Mouse (Mus musculus) limb, embryonic 15.5 days (tissue): ENCODE measurements around the gene Igflr1. TPM values are rescaled to one million over a fixed set of nuclear protein-coding genes. Genes with fewer than 3 reads are reported as not detected.

Experiments
- ATAC-seq: fragments of 200-750 bp; cut with Nextera tagmentation; 2 replicates; pipeline ENCODE4 v1.8.0; 2017; ENCODE audit warnings: low read depth, moderate TSS enrichment; ENCODE audit not compliant: insufficient number of reproducible peaks, low FRiP score, low TSS enrichment
- H3K27ac ChIP-seq: fragments of 300-500 bp; sonication (generic); 2 replicates; pipeline ENCODE4 v1.5.1; 2015; ENCODE audit warnings: moderate library complexity, mild to moderate bottlenecking, inconsistent platforms
- H3K27me3 ChIP-seq: fragments of 300-500 bp; sonication (generic); 2 replicates; pipeline ENCODE4 v1.6.1; 2015; ENCODE audit warnings: inconsistent platforms
- H3K36me3 ChIP-seq: fragments of 300-500 bp; sonication (generic); 2 replicates; pipeline ENCODE4 v1.6.1; 2015; ENCODE audit warnings: inconsistent platforms
- H3K4me1 ChIP-seq: fragments of 300-500 bp; sonication (generic); 2 replicates; pipeline ENCODE4 v1.6.1; 2015; ENCODE audit warnings: inconsistent platforms
- H3K4me2 ChIP-seq: fragments of 300-500 bp; sonication (generic); 2 replicates; pipeline ENCODE4 v1.6.1; 2015; ENCODE audit warnings: mild to moderate bottlenecking, inconsistent platforms
- H3K4me3 ChIP-seq: fragments of 300-500 bp; sonication (generic); 2 replicates; pipeline ENCODE4 v1.5.1; 2015; ENCODE audit warnings: mild to moderate bottlenecking, inconsistent platforms
- H3K9ac ChIP-seq: fragments of 300-500 bp; sonication (generic); 2 replicates; pipeline ENCODE4 v1.6.1; 2015; ENCODE audit warnings: inconsistent platforms
- H3K9me3 ChIP-seq: fragments of 300-500 bp; sonication (generic); 2 replicates; pipeline ENCODE4 v1.6.1; 2016; ENCODE audit warnings: inconsistent platforms
- WGBS: fragments of 180-500 bp; shearing (Covaris S2); methylation state at CpG from one replicate; pipeline ENCODE4 v1.1.7; 2015; 5-methylcytosine and 5-hydroxymethylcytosine counted together
- polyA plus RNA-seq: library from polyadenylated mRNA; unstranded; fragments of >200 nt; fragmentation: Nextera tagmentation; extraction: Ambion mirVana; gene quantifications from 2 replicates; pipeline ENCODE4 v1.2.1, GENCODE M21; 2015

The Igflr1 gene
- polyA plus RNA-seq, 1 experiment from 2014 or later, result 3.5 TPM

DNA sequence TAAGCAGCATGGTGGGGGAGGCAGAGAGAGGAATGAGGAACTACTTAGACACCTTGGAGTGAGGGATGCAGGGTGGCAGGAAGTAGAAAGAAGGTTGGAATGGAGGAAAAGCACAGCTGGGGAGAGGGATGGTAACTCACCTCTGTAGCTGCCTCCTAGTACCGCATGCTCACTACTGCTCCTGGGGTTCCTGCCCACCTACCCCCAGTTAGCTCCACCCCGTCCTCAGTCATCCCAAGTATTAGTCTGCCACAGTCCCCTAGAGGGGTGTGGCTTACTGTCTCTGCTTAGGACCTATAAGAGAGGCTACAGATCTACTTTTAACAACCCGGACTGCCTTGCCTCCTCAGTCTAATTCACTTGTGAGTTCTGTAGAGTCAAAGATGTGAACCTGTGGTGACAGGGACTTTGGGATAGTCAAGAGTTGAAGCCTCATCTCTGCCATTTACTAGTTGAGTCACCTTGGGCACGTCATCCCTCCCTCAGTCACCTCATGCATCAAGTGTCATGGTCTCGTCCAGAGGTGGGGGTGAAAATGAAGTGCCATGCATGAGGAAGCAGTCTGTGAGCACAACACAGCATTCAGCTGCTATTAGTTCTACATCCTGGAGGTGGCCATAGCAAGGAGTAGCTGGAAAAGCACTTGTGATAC lies 27.7 kb downstream of the Igflr1 start:
- 37% methylated on average over 5 of the region's 5 CpGs for WGBS
- Histone ChIP-seq H3K27me3 (0 out of 2 replicates have a peak, but pooled peaks cover 7% of the 10 kb centered on the region), H3K4me1 (peaks cover 11% of the 10 kb centered on the region), H3K4me2 (no peak overlapping the region), H3K9ac (no peak overlapping the region), H3K9me3 (no peaks in the 10 kb centered on the region), H3K36me3 (no peaks in the 10 kb centered on the region), H3K27ac (no peak overlapping the region), H3K4me3 (no peak overlapping the region)
- ATAC-seq, result no peak

DNA sequence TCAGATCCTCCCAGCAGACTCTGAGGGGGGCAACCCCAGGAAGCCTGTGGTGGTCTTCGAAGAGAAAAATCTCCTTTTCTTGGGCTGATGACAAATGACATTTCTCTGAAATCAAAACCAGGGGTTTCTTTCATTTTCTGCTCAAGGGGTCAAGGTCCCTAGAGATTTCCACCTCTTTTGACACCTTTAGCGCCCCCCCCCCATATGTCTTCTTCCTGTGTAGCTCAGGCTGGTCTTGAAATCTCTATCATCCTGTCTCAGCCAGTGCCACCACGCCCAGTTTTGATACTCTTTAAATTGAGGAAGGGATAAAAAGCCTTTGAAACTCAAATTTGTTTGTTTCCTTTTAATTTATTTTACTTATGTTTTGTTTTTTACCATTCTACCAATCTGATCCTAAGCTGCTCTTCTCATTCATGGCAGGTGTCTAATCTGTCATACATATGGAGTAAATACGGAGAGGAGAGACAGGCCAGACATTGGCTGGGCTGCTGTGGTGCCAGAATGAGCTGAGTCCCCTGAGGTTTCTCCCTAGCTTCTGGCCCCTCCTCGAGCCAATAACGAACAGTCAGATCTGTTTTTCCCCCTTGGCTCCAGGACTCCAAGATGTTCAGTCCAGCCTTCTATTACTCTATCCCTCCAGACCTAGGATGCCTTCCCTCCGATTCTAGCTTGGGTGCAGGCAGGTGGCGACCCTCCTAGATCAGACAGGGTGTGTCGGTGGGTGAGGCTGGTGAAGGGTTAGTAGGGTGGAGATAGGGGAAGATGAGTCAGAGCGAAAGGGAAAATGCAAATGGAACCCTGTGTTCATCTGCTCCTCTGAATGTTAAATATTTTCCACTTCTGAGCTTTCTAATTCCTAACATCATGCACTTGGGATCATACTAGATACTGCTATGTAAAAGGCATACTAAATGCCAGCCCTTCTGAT lies 28.6 kb downstream of the Igflr1 start:
- Histone ChIP-seq H3K4me1 (peaks cover 11% of the 10 kb centered on the region), H3K9ac (no peak overlapping the region), H3K4me2 (no peak overlapping the region), H3K9me3 (no peaks in the 10 kb centered on the region), H3K36me3 (no peaks in the 10 kb centered on the region), H3K27me3 (0 out of 2 replicates have a peak, but pooled peaks cover 7% of the 10 kb centered on the region), H3K27ac (no peak overlapping the region), H3K4me3 (no peak overlapping the region)
- 75% methylated on average over 10 of the region's 10 CpGs for WGBS
- ATAC-seq, result no peak

DNA sequence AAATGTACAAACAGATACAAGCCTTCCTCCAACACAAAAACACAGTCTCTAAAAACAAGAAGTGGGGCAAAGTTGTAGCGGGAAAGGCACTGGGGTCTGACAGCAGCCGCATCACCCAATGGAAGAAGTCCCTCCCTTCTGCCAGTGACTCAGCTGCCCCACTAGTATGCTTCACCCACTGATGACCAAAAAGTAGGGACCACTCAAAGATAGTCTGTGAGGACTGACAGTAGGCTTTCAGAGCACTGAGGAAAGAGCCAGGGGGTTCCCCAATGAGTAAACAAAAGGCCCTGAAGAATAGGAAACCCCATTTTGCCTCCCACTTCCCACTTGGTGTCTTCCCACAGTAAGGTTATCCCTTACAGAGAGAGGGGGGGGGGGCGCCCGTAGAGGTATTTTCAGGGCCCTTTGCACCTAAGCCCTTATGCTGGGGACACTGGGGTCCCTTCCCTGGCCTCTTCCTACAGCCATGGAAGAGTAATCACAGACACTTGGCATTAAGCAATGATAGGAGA lies 29.3 kb downstream of the Igflr1 start:
- H3K4me1 ChIP-seq, result peaks cover 10% of the 10 kb centered on the region
- H3K4me3 ChIP-seq, result no peak overlapping the region
- no peak for ATAC-seq
- WGBS, result 56% methylated on average over 4 of the region's 4 CpGs
- H3K4me2 ChIP-seq, result no peak overlapping the region
- no peak overlapping the region for H3K9ac ChIP-seq
- no peaks in the 10 kb centered on the region for H3K9me3 ChIP-seq
- 0 out of 2 replicates have a peak, but pooled peaks cover 7% of the 10 kb centered on the region for H3K27me3 ChIP-seq
- H3K27ac ChIP-seq, result no peak overlapping the region
- no peaks in the 10 kb centered on the region for H3K36me3 ChIP-seq

DNA sequence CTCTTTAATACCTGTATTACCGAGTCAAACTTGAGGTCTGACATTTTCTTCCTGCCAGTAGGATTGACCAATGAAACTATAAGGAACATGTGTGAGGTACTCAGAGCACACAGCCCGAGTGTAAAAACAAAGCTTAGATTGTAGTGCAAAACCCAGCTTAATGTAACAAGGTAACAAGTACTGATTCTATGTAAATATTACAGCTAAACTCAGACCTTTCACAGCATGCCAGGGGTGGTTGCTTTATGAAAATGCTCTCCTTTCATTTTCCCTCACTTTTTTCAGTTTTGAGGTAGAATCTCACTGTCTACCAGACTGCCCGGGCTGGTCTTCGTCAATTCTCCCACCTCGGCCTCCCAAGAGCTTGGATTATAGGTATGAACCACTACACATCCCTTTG lies 30.9 kb downstream of the Igflr1 start:
- H3K4me1 ChIP-seq, result no peaks in the 10 kb centered on the region
- no peaks in the 10 kb centered on the region for H3K9me3 ChIP-seq
- WGBS, result 72% methylated on average over 5 of the region's 5 CpGs

DNA sequence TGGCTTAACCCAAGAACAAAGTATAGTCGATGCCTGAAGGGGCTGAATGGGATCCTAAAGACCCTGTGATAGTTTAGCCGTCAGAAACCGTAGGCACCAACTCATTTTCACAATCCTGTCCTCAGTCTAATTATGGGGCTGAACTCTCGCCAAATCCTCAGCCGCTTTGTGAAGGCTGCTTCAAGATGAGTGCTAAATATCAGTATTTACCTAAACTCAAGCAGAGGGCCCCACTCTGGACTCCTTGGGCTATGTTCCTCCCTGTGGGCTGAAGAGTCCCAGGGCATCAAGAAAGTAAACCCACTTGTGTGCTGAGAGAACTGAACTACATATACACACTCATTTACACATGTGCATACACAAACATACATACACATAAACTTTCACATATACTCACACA lies 31.6 kb downstream of the Igflr1 start:
- H3K27me3 ChIP-seq, result 0 out of 2 replicates have a peak, but pooled peaks cover 7% of the 10 kb centered on the region
- H3K27ac ChIP-seq, result no peak overlapping the region
- H3K9me3 ChIP-seq, result no peaks in the 10 kb centered on the region
- H3K4me1 ChIP-seq, result no peaks in the 10 kb centered on the region
- ATAC-seq, result no peak
- no peak overlapping the region for H3K9ac ChIP-seq
- H3K36me3 ChIP-seq, result no peaks in the 10 kb centered on the region
- WGBS, result 62% methylated on average over 5 of the region's 5 CpGs
- H3K4me2 ChIP-seq, result no peak overlapping the region
- H3K4me3 ChIP-seq, result no peak overlapping the region

More for the DNA sequence above, 30.9 kb downstream of the Igflr1 start:
- 0 out of 2 replicates have a peak, but pooled peaks cover 7% of the 10 kb centered on the region for H3K27me3 ChIP-seq
- no peak overlapping the region for H3K4me2 ChIP-seq
- ATAC-seq, result no peak
- H3K4me3 ChIP-seq, result no peak overlapping the region
- no peaks in the 10 kb centered on the region for H3K36me3 ChIP-seq
- H3K27ac ChIP-seq, result no peak overlapping the region
- H3K9ac ChIP-seq, result no peak overlapping the region

DNA sequence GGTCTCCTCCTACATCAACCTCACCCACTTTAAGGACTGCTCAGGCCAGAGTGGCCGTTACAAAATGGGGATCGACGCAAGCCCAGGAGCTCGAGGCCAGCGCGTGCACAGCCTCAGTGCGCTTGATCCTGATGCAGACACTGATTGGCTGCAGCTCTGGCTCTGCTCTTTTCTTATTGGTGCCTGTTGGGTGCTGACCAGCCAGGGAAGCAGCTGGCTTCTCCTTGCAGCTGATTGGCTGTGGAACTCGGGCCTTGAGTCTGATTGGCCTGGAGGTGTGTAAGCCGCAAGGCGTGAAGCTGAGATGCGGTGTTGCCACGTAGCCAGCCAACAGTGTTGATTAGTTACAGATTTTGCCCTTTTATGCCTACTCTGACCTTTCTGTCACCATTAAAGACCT lies 33.6 kb downstream of the Igflr1 start, which contains the start of gene Zbtb32:
Gene Zbtb32, minus strand, starts transcription at position 124 of the 400 bp plus-strand sequence.
- H3K4me1 ChIP-seq, result no peaks in the 10 kb centered on the region
- WGBS, result 89% methylated on average over 12 of the region's 12 CpGs
- no peaks in the 10 kb centered on the region for H3K9me3 ChIP-seq
- no peak within 1 kb of the TSS for H3K9ac ChIP-seq
- ATAC-seq, result no peak
- no peak within 1 kb of the TSS for H3K27ac ChIP-seq
- H3K36me3 ChIP-seq, result no peaks in the 10 kb centered on the region
- 0 out of 2 replicates have a peak, but pooled peaks cover 7% of the 10 kb centered on the region for H3K27me3 ChIP-seq
- no peak within 1 kb of the TSS for H3K4me3 ChIP-seq
- H3K4me2 ChIP-seq, result no peak within 1 kb of the TSS

DNA sequence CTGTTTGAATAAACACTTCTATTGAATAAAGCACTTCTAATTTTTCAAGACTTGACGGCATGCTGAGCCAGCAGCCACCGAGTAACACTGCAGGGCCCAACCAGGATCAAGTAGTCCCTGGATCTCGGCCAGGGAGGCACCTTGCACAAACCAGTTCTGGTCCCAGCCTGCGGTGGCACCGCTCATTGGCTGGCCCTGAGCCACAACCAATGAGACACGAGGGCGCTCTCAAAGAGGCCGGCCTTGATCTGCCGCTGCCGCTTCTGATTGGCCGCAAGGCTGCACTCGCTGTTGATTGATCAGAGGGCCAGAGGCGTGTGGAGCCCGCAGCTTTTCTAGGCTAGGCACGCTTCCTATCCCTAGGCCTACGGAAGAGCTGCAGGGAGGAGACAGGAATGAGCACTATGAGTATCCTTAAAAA lies 34.7 kb downstream of the Igflr1 start:
- Histone ChIP-seq H3K36me3 (no peaks in the 10 kb centered on the region), H3K4me2 (no peak overlapping the region), H3K4me3 (no peak overlapping the region), H3K4me1 (no peaks in the 10 kb centered on the region), H3K9ac (no peak overlapping the region), H3K27me3 (0 out of 2 replicates have a peak, but pooled peaks cover 1% of the 10 kb centered on the region), H3K27ac (peak overlapping the region; percentile 27; the same call in 1 of the 2 replicates), H3K9me3 (no peaks in the 10 kb centered on the region)
- ATAC-seq, result peak; percentile 54; the same call in 1 of the 2 replicates
- WGBS, result 2% methylated on average over 16 of the region's 16 CpGs

DNA sequence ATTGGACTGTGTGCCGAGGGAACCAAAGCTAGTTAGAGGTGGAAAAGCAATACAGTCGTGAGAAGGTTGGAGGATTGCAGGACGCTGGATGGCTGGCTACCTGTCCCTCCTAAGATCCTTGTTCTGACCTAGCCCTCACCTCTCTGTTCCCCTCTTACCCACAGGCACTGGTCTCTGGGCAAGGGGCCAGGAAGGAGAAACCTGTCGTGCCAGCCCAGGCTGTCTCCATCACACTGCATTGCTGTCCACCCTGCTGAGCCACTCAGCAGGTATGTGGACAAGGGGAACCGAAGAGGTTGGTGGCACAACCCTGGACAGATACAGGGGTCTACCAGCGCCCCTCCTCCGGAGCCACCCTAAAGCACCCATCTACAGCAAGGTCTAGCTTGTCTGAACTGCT lies 35.4 kb downstream of the Igflr1 start:
- Histone ChIP-seq H3K4me3 (no peak overlapping the region), H3K27ac (peak overlapping the region; percentile 27; the same call in 1 of the 2 replicates), H3K27me3 (no peaks in the 10 kb centered on the region), H3K9me3 (no peaks in the 10 kb centered on the region), H3K4me1 (no peaks in the 10 kb centered on the region), H3K36me3 (no peaks in the 10 kb centered on the region), H3K4me2 (no peak overlapping the region), H3K9ac (no peak overlapping the region)
- WGBS, result 60% methylated on average over 7 of the region's 7 CpGs
- ATAC-seq, result no peak

DNA sequence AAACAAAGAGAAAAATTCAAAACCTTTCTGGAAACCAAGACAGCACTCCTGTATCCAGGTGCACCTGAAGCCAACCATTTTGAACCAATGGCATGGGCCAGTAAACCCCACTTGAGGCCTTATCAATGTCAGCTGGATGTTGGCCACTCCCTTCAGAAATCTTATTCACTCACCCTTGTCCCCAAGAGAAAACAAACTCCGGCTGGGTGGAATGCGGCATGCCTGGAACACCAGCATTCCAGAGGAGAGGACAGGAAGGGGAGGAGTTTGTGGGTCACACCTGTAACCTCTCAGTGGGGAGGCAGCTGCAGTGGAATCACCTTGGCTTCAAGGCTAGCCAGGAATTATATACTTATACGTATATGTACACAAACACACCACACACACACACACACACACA lies 37.4 kb downstream of the Igflr1 start:
- ATAC-seq, result no peak
- Histone ChIP-seq H3K9ac (no peak overlapping the region), H3K4me1 (no peaks in the 10 kb centered on the region), H3K27ac (no peak overlapping the region), H3K4me3 (no peak overlapping the region), H3K4me2 (no peak overlapping the region), H3K36me3 (no peaks in the 10 kb centered on the region), H3K27me3 (no peaks in the 10 kb centered on the region), H3K9me3 (no peaks in the 10 kb centered on the region)
- WGBS, result 29% methylated on average over 3 of the region's 3 CpGs

DNA sequence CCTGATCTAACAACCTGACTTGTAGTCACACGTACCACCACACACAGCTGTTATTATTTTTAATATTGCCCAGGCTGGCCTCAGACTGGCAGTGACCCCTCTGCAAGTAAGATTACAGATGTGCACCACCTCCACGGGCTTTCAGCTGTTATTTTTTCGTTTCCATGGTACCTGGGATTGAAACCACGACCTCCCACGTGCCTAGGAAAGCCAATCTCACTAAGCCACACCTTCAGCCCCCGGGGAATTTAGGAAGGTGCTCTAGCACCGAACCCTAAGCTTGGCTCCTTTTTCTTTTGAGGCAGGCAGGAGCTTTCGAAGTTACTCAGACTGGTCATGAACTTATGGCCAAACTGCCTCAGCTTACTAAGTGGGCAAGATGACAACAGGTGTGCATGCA lies 39.2 kb downstream of the Igflr1 start:
- ATAC-seq, result no peak
- H3K9me3 ChIP-seq, result no peaks in the 10 kb centered on the region
- H3K27me3 ChIP-seq, result no peaks in the 10 kb centered on the region
- WGBS, result 38% methylated on average over 8 of the region's 8 CpGs
- 0 out of 2 replicates have a peak, but pooled peaks cover 5% of the 10 kb centered on the region for H3K4me1 ChIP-seq
- no peak overlapping the region for H3K9ac ChIP-seq
- no peak overlapping the region for H3K27ac ChIP-seq
- H3K36me3 ChIP-seq, result no peaks in the 10 kb centered on the region
- no peak overlapping the region for H3K4me2 ChIP-seq
- no peak overlapping the region for H3K4me3 ChIP-seq

DNA sequence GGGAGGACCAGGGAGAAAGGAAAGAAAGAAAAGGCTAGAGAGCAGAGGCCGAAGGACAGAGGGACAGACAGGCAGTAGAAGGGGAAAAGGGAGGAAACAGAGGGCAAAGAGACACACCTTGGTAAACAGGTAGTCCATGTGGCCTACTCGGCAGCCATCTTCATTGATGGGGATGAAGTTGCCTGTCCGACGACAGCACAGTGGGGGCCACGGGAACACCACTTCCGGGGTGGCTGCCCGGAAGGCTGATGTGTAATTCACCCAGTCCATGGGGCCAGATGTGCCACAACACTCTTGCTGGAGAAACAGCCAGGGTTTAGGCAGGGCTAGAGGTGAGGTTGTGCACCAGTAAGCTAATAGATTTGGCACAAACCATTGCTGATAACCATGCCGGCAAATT lies 39.7 kb downstream of the Igflr1 start:
- 83% methylated on average over 8 of the region's 8 CpGs for WGBS
- no peak for ATAC-seq
- H3K9ac ChIP-seq, result no peak overlapping the region

More for the DNA sequence above, 39.7 kb downstream of the Igflr1 start:
- Histone ChIP-seq H3K27me3 (no peaks in the 10 kb centered on the region), H3K9me3 (no peaks in the 10 kb centered on the region), H3K27ac (no peak overlapping the region), H3K4me3 (no peak overlapping the region), H3K36me3 (no peaks in the 10 kb centered on the region), H3K4me2 (no peak overlapping the region), H3K4me1 (0 out of 2 replicates have a peak, but pooled peaks cover 5% of the 10 kb centered on the region)
